Comparison of ENCODE assay signal across 8 mouse cellular contexts in genomic region chr2:91327968-91328728, GRCm38 (mm10).
DNase-seq lines count a peak whose midpoint lies in the region; ATAC-seq lines count a peak whose summit lies in the region.

No protein-coding gene starts in this region.

- DNase-seq in adipocyte (ENCODE audit: low spot score): peak; percentile 16
- peak; percentile 18 for DNase-seq in cerebellum, adult 9-10 months
- DNase-seq in frontal cortex, adult 2 months (ENCODE audit: extremely low spot score in 1 of 2, low spot score in 1 of 2): peak; percentile 19 to 30
- DNase-seq in kidney, postnatal 14 days: peak; percentile 57
- no peak for DNase-seq in heart, postnatal 4 days
- no peak for DNase-seq in spleen, postnatal 14 days (ENCODE audit: low spot score in 2 of 2)
- no peak for DNase-seq in heart, adult 9 months (ENCODE audit: low spot score in 2 of 2)

- H3K4me3 ChIP-seq in neural tube, embryonic 15.5 days (replicated peaks): no peak overlapping the region

- H3K9ac ChIP-seq in neural tube, embryonic 15.5 days (replicated peaks): no peak overlapping the region

- peak overlapping the region; percentile 79 for H3K27ac ChIP-seq in neural tube, embryonic 15.5 days (replicated peaks)

- no peaks in the 10 kb centered on the region for H3K27me3 ChIP-seq in neural tube, embryonic 15.5 days (replicated peaks)

- H3K9me3 ChIP-seq in neural tube, embryonic 15.5 days (replicated peaks): no peaks in the 10 kb centered on the region

- H3K4me1 ChIP-seq in neural tube, embryonic 15.5 days: peaks cover 48% of the 10 kb centered on the region

- H3K4me2 ChIP-seq in neural tube, embryonic 15.5 days: 0 out of 2 replicates have a peak overlapping the region, but pooled peaks have one; percentile 5

- H3K36me3 ChIP-seq in neural tube, embryonic 15.5 days: no peaks in the 10 kb centered on the region

- WGBS in neural tube, embryonic 15.5 days: 27% methylated on average over 12 of the region's 12 CpGs

- ATAC-seq in neural tube, embryonic 15.5 days (ENCODE audit: low FRiP score): peak; percentile 78

Comparison
In these comparisons a context has a peak if more than half of its experiments do, and no peak if none do; other contexts are left out.
1. DNase-seq: peak in adipocyte (single experiment), cerebellum, adult 9-10 months (single experiment), frontal cortex, adult 2 months (2 of 2) and kidney, postnatal 14 days (single experiment); none in heart, postnatal 4 days (single experiment), spleen, postnatal 14 days (0 of 2) and heart, adult 9 months (0 of 2).